Mouse (Mus musculus) MEL (cell line): ENCODE measurements around the gene Speg. TPM values are rescaled to one million over a fixed set of nuclear protein-coding genes. Genes with fewer than 3 reads are reported as not detected.

Experiments
- DNase-seq: peaks from one replicate; pipeline ENCODE4 v3.0.0; 2011; ENCODE audit warnings: low read depth, low spot score
- H3K27ac ChIP-seq: 2 replicates; pipeline ENCODE4 v1.5.1; 2012; ENCODE audit warnings: low read depth, mild to moderate bottlenecking, control low read depth, low read length, moderate library complexity; ENCODE audit not compliant: control insufficient read depth
- H3K27me3 ChIP-seq, 2 experiments: fragments of 150-350 bp in 1 of 2; sonication (generic) in 1 of 2; 2 replicates each; pipeline ENCODE4 v1.6.1; 2012; ENCODE audit warnings: low read length in 2 of 2, mild to moderate bottlenecking in 2 of 2, improper control_type of control experiment in 1 of 2, moderate library complexity in 1 of 2; ENCODE audit not compliant: insufficient read depth in 2 of 2, control insufficient read depth in 1 of 2
- H3K36me3 ChIP-seq, 2 experiments: 2 replicates each; pipeline ENCODE4 v1.6.1; 2012 to 2014; ENCODE audit warnings: low read length in 2 of 2, improper control_type of control experiment in 1 of 2, inconsistent platforms in 1 of 2, mild to moderate bottlenecking in 1 of 2; ENCODE audit not compliant: insufficient read depth in 2 of 2, control insufficient read depth in 1 of 2
- H3K4me1 ChIP-seq, 2 experiments: fragments of 150-350 bp in 1 of 2; sonication (generic) in 1 of 2; 2 replicates each; pipeline ENCODE4 v1.6.1; 2012; ENCODE audit warnings: low read length in 2 of 2, improper control_type of control experiment in 1 of 2, mild to moderate bottlenecking in 1 of 2; ENCODE audit not compliant: insufficient read depth in 2 of 2, control insufficient read depth in 1 of 2
- H3K4me3 ChIP-seq, 2 experiments: fragments of 150-350 bp in 1 of 2; sonication (generic) in 1 of 2; 2 replicates each; pipeline ENCODE4 v1.5.1; 2012; ENCODE audit warnings: low read depth in 2 of 2, low read length in 2 of 2, mild to moderate bottlenecking in 2 of 2, moderate library complexity in 2 of 2, control low read depth in 1 of 2, improper control_type of control experiment in 1 of 2; ENCODE audit not compliant: control insufficient read depth in 1 of 2, insufficient read depth in 1 of 2
- H3K79me2 ChIP-seq: 2 replicates; pipeline ENCODE4 v1.6.1; 2012; ENCODE audit warnings: mild to moderate bottlenecking, low read length, moderate library complexity; ENCODE audit not compliant: control insufficient read depth, poor library complexity, insufficient read depth
- H3K9ac ChIP-seq: 2 replicates; pipeline ENCODE4 v1.6.1; 2012; ENCODE audit warnings: low read depth, mild to moderate bottlenecking, control low read depth, low read length, moderate library complexity; ENCODE audit not compliant: control insufficient read depth, poor library complexity, severe bottlenecking
- H3K9me3 ChIP-seq: fragments of 150-350 bp; sonication (generic); replicated peaks from 2 replicates; pipeline ENCODE4 v1.6.1; 2012; ENCODE audit warnings: mild to moderate bottlenecking, low read length, improper control_type of control experiment, moderate library complexity; ENCODE audit not compliant: insufficient read depth
- BHLHE40 ChIP-seq: IDR thresholded peaks from 2 replicates; pipeline ENCODE4 v1.6.1; 2012; ENCODE audit warnings: low read depth, mild to moderate bottlenecking, inconsistent platforms, low read length, improper control_type of control experiment, borderline replicate concordance
- CTCF ChIP-seq, 3 experiments: IDR thresholded peaks in 2 of 3; conservative IDR thresholded peaks in 1 of 3; 2 replicates each; pipeline ENCODE4 v1.5.1; 2011 to 2012; ENCODE audit warnings: low read length in 3 of 3, low read depth in 2 of 3, mild to moderate bottlenecking in 2 of 3, improper control_type of control experiment in 1 of 3, inconsistent platforms in 1 of 3, mixed read lengths in 1 of 3, moderate library complexity in 1 of 3; ENCODE audit not compliant: control insufficient read depth in 1 of 3, insufficient read depth in 1 of 3, poor library complexity in 1 of 3, severe bottlenecking in 1 of 3
- ELF1 ChIP-seq: IDR thresholded peaks from 2 replicates; pipeline ENCODE4 v1.6.1; 2014; ENCODE audit warnings: low read depth, mild to moderate bottlenecking, inconsistent platforms, low read length, improper control_type of control experiment, moderate library complexity
- EP300 ChIP-seq, 2 experiments: IDR thresholded peaks; 2 replicates each; pipeline ENCODE4 v1.6.1; 2011; ENCODE audit warnings: improper control_type of control experiment in 2 of 2, low read length in 2 of 2, low read depth in 1 of 2, mild to moderate bottlenecking in 1 of 2
- ETS1 ChIP-seq: IDR thresholded peaks from 2 replicates; pipeline ENCODE4 v1.6.1; 2012; ENCODE audit warnings: low read depth, mild to moderate bottlenecking, inconsistent platforms, low read length, improper control_type of control experiment, moderate library complexity
- GATA1 ChIP-seq: IDR thresholded peaks from 2 replicates; pipeline ENCODE4 v1.6.1; 2011; ENCODE audit warnings: low read depth, low read length, improper control_type of control experiment
- MAX ChIP-seq: IDR thresholded peaks from 2 replicates; pipeline ENCODE4 v1.6.1; 2011; ENCODE audit warnings: low read length, improper control_type of control experiment
- MAZ ChIP-seq: IDR thresholded peaks from 2 replicates; pipeline ENCODE4 v1.6.1; 2012; ENCODE audit warnings: low read depth, mild to moderate bottlenecking, inconsistent platforms, low read length, improper control_type of control experiment
- MYC ChIP-seq: IDR thresholded peaks from 2 replicates; pipeline ENCODE4 v1.6.1; 2011; ENCODE audit warnings: low read depth, mild to moderate bottlenecking, low read length, improper control_type of control experiment, moderate library complexity
- POLR2A ChIP-seq, 2 experiments: IDR thresholded peaks; 2 replicates each; pipeline ENCODE4 v1.6.1; 2011 to 2012; ENCODE audit warnings: low read length in 2 of 2, mild to moderate bottlenecking in 2 of 2, control low read depth in 1 of 2, improper control_type of control experiment in 1 of 2, low read depth in 1 of 2, moderate library complexity in 1 of 2; ENCODE audit not compliant: control insufficient read depth in 1 of 2, insufficient read depth in 1 of 2, poor library complexity in 1 of 2
- POLR2AphosphoS2 ChIP-seq: IDR thresholded peaks from 2 replicates; pipeline ENCODE4 v1.6.1; 2011; ENCODE audit warnings: low read length, improper control_type of control experiment
- RAD21 ChIP-seq: IDR thresholded peaks from 2 replicates; pipeline ENCODE4 v1.6.1; 2011; ENCODE audit warnings: mild to moderate bottlenecking, low read depth, low read length, improper control_type of control experiment
- RCOR1 ChIP-seq: IDR thresholded peaks from 2 replicates; pipeline ENCODE4 v1.6.1; 2012; ENCODE audit warnings: low read depth, mild to moderate bottlenecking, inconsistent platforms, low read length, improper control_type of control experiment
- SIN3A ChIP-seq: IDR thresholded peaks from 2 replicates; pipeline ENCODE4 v1.6.1; 2012; ENCODE audit warnings: low read length, improper control_type of control experiment, inconsistent platforms
- SMC3 ChIP-seq: IDR thresholded peaks from 2 replicates; pipeline ENCODE4 v1.6.1; 2011; ENCODE audit warnings: low read depth, low read length, improper control_type of control experiment
- TAL1 ChIP-seq: IDR thresholded peaks from 2 replicates; pipeline ENCODE4 v1.6.1; 2012; ENCODE audit warnings: mild to moderate bottlenecking, inconsistent platforms, low read length, moderate library complexity, mixed read lengths
- TBP ChIP-seq: IDR thresholded peaks from 2 replicates; pipeline ENCODE4 v1.8.0; 2011; ENCODE audit warnings: low read depth, low read length, improper control_type of control experiment
- TCF12 ChIP-seq: IDR thresholded peaks from 2 replicates; pipeline ENCODE4 v1.6.1; 2014; ENCODE audit warnings: low read depth, mild to moderate bottlenecking, inconsistent platforms, low read length, improper control_type of control experiment, moderate library complexity
- USF2 ChIP-seq, 2 experiments: IDR thresholded peaks; 2 replicates each; pipeline ENCODE4 v1.6.1; 2011 to 2012; ENCODE audit warnings: improper control_type of control experiment in 2 of 2, low read length in 2 of 2, borderline replicate concordance in 1 of 2, inconsistent platforms in 1 of 2, low read depth in 1 of 2, mild to moderate bottlenecking in 1 of 2; ENCODE audit not compliant: insufficient read depth in 1 of 2
- ZC3H11A ChIP-seq: IDR thresholded peaks from 2 replicates; pipeline ENCODE4 v1.6.1; 2012; ENCODE audit warnings: low read depth, mild to moderate bottlenecking, inconsistent platforms, low read length, improper control_type of control experiment
- ZNF384 ChIP-seq: IDR thresholded peaks from 2 replicates; pipeline ENCODE4 v1.6.1; 2012; ENCODE audit warnings: low read depth, mild to moderate bottlenecking, inconsistent platforms, low read length, improper control_type of control experiment
- polyA plus RNA-seq, 2 experiments: library from polyadenylated mRNA; stranded (reverse) in 1 of 2; unstranded in 1 of 2; fragments of >175 nt in 1 of 2; fragments of >200 nt in 1 of 2; gene quantifications; 2 replicates each; pipeline versions ENCODE4 v1.2.1 to v1.2.4; 2012; ENCODE audit warnings: low replicate concordance in 2 of 2, low read depth in 1 of 2; ENCODE audit not compliant: insufficient read length in 2 of 2, insufficient read depth in 1 of 2, missing spikeins in 1 of 2
- total RNA-seq: library from RNA; depleted of rRNA; stranded (reverse); fragments of 300-350 nt; gene quantifications from 2 replicates; pipeline ENCODE4 v1.2.3, GENCODE M21; 2012

Gene Speg
- total and polyA plus RNA-seq, 3 experiments: 1.7 to 9.5 TPM; not detected in 1

DNA sequence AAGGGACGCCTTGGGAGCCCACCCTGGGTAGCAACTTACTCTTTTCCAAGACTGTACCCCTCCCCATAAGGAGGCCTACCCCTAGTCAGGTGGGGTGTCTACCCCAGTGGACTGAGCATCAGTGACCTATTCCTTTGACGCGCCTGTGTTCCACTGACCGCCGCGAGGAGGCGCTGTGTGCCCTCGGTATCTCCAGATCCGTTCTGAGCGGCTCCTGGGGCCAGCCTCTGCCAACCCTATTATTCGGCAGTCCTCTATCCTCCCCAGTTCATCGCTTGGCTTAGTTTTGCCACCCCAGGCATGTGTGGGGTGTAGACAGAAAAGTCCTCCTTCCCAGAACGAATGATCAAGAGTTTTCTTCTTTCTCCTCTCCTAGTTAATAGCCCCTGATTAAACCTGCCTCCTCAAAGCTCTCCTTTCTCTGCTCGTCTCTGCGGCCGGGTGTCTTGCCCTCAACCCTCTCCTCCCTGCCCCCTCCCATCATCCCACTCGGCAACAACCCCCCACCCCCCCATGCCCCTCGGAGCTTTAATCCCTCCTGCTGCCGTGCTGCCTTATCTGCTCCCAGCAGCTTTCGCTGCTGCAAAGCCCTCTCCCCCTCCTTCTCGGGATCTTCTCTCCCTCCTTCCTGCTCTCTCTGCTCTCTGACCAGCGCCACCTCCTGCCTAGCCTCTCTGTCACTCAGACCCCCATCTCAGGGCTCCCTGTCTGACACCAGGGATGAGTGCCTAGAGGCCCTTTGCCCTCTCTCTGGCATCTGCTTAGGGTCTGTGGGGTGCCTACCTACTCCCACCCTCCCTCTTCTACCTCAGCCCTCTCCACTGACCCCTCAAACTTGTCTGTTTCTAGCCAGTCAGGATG lies 70.9 kb downstream of the Speg start:
- peak overlapping the region; percentile 85 for H3K27ac ChIP-seq
- peak overlapping the region; percentile 50 for H3K9ac ChIP-seq
- TF ChIP-seq RCOR1 (0 out of 2 replicates have a peak, but pooled peaks have one; percentile 4), USF2 (IDR thresholded peaks at IDR 0.05; ENCODE audit: borderline replicate concordance in 1 of 2, insufficient read depth in 1 of 2, low read depth in 1 of 2, low read length in 2 of 2) (no peak), TCF12 (peak; percentile 89), ZC3H11A (peak; percentile 66), POLR2AphosphoS2 (no peak), RAD21 (peak; percentile 75), GATA1 (peak; percentile 51; the same call in 1 of the 2 replicates), MAX (no peak), TAL1 (peak; percentile 85), CTCF (IDR thresholded peaks at IDR 0.05 in 2 of 3, conservative IDR thresholded peaks at IDR 0.05 in 1 of 3; ENCODE audit: control insufficient read depth in 1 of 3, insufficient read depth in 1 of 3, low read depth in 2 of 3, low read length in 3 of 3, poor library complexity in 1 of 3, severe bottlenecking in 1 of 3) (peak; percentile 89 to 98 (median 94)), ZNF384 (no peak), MYC (no peak), SIN3A (0 out of 2 replicates have a peak, but pooled peaks have one; percentile 2), POLR2A (IDR thresholded peaks at IDR 0.05; ENCODE audit: control insufficient read depth in 1 of 2, insufficient read depth in 1 of 2, low read depth in 1 of 2, low read length in 2 of 2, poor library complexity in 1 of 2) (peak in 1 of 2 experiments; percentile 20; a peak in 1 of 4 replicates), MAZ (peak; percentile 82), ELF1 (no peak), TBP (peak; percentile 38; the same call in 1 of the 2 replicates), BHLHE40 (no peak), EP300 (IDR thresholded peaks at IDR 0.05; ENCODE audit: low read depth in 1 of 2, low read length in 2 of 2) (peak; percentile 22 to 69; a peak in 3 of 4 replicates), ETS1 (peak; percentile 41; the same call in 1 of the 2 replicates), SMC3 (peak; percentile 77)
- peak; percentile 88 for DNase-seq
- H3K9me3 ChIP-seq: no peaks in the 10 kb centered on the region
- peak overlapping the region; percentile 42 to 64 for H3K4me3 ChIP-seq
- H3K4me1 ChIP-seq: peaks cover 23 to 42% of the 10 kb centered on the region in 2 experiments; a peak in 3 of 4 replicates
- H3K27me3 ChIP-seq: no peaks in the 10 kb centered on the region; a peak in 1 of 4 replicates
- H3K36me3 ChIP-seq: peaks cover 0 to 27% of the 10 kb centered on the region in 2 experiments; a peak in 2 of 4 replicates
- no peaks in the 10 kb centered on the region; the same call in 1 of the 2 replicates for H3K79me2 ChIP-seq
